Mouse (Mus musculus) left cerebral cortex, adult 6 months (tissue): ENCODE results near the gene Cbr2. TPM values are rescaled to one million over a fixed set of nuclear protein-coding genes. Genes with fewer than 3 reads are reported as not detected.

Experiments
- long read RNA-seq, 2 experiments: library from polyadenylated mRNA; unstranded; transcript quantifications; one replicate each; pipeline ENCODE4 v2.0.0; 2019 to 2020
- polyA plus RNA-seq: library from polyadenylated mRNA; unstranded; fragments of <200 nt; fragmentation: Nextera tagmentation; gene quantifications from 2 replicates; pipeline ENCODE4 v1.2.3, GENCODE M21; 2021

Gene Cbr2
- polyA plus RNA-seq: 2.0 and 2.1 TPM in 2 replicates
- long read RNA-seq, experiment 1: 0 reads
- long read RNA-seq, experiment 2, partial matches to known transcripts: 2 of 2 reads
- long read RNA-seq, experiment 2, other reads (novel, unspliced or antisense): 0 of 2 reads

DNA sequence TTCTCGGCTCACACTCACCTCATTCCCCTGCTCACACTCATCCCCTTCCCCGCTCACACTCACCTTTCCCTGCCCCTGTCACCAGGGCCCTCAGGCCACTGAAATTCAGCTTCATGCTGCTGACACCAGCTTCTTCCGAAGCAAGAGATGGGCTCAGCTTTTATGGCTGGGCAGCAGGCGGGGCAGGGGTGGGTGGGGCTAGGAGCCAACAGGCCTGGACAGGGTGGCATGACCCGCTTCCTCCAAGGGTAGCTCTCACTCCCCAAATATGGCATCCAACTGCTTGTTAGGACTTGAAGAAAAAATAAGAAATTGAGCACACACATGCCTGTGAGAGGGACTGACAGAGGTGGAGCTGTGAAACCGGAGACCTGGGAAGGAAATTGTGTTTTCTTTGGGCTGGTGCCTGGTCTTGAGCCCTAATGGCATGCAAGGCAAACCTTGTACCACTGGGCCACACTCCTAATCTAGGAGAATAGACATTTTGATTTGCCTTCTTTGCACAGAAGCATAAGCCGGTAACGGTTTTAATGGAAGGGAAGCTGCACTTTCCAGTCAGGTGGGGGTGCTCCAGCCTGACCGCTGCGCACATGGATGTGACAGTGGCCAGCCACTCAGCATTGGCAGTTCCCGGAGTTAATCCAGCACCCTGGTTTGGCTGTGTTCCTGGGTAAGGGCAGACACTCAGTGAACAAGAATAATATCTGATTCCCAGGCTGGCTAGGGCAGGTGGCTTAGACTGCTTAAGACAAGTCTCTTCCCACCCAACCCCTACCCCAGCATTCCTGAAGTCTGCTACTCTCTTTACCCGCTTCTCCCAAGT is at the start of gene Cbr2:
Gene Cbr2 (minus strand): TSS at position 257 of the 823 bp plus-strand sequence.

DNA sequence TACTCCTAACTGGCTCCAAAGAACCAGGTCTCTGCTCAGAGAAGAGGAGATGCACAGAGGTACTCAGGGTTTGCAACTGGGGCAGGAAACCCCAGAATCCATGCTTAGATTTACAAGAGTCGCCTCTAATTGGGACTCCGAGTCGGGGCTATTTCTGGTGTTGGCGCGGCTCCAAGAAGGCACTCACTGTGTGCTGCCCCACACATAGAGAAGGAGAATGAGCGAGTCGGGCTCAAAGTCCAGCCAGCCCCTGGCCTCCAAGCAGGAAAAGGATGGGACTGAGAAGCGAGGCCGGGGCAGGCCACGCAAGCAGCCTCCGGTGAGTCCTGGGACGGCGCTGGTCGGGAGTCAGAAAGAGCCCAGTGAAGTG is 30.7 kb upstream of the Cbr2 start, which contains the start of gene Hmga1b:
Gene Hmga1b (plus strand): TSS at position 123 of the 370 bp plus-strand sequence.

DNA sequence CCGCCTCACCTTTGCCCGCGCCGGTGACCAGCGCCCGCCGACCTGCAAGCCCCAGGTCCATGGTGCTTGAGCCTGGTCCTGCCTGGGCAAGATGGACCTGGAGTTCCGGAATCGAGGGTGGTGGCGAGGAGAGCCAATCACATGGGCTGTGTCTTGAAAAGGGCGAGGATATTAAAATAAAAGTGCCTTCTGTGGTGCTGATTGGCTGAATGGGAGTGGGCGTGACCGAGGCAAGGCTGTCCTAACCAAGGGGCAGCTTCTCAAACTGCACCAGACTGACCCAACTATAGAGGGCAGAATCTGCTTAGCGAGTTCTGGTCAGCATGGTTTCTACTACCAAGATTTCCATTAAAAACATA is 4.8 kb downstream of the Cbr2 start, which contains the start of gene Dcxr:
Gene Dcxr (minus strand): TSS at position 113 of the 359 bp plus-strand sequence.

DNA sequence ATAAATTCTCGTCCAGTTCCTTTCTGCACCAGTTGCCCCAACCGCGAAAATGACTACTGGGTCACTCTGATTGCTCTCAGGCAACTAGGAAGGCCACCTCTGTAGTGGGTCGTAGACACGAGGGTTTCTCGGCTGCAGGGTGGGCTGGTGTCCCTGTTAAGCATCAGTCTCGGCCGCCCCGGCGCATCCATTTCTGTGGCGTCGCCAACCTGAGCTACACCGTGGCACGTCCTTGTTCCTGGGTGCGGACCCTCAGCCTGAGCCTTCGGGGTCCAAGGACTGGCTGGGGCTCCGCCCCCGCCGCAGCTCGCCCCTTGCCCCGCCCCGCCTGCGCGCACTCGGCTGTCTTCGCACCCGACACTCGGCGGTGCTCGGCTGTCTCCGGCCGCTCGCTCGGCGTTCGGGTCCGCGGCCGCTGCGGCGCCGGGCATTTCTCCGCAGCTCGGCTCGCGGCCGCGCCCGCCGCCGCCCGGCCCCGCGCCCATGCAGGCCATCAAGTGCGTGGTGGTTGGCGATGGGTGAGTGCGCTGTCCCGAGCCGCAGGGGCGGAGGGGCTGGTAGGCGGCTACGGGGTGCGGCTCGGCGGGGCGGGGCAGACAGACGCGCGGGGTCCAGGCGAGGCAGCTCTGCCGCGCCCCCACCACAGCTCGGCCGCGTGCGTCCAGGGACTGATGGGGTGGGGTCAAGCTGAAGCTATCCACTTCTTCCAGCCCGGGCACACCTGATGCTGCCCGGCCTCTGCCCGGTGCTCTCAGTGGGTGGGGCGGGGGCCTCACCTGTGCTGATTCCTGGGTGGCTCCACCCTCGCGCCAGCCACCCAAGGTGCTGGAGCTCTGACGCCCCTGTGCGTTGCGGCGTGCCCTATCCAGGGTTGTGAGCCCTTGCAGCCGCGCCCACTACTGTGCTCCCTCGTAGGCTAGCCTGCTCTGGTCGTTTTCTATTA is 10.5 kb downstream of the Cbr2 start, which contains the start of gene Rac3:
Gene Rac3 (plus strand): TSS at position 347 of the 943 bp plus-strand sequence.

DNA sequence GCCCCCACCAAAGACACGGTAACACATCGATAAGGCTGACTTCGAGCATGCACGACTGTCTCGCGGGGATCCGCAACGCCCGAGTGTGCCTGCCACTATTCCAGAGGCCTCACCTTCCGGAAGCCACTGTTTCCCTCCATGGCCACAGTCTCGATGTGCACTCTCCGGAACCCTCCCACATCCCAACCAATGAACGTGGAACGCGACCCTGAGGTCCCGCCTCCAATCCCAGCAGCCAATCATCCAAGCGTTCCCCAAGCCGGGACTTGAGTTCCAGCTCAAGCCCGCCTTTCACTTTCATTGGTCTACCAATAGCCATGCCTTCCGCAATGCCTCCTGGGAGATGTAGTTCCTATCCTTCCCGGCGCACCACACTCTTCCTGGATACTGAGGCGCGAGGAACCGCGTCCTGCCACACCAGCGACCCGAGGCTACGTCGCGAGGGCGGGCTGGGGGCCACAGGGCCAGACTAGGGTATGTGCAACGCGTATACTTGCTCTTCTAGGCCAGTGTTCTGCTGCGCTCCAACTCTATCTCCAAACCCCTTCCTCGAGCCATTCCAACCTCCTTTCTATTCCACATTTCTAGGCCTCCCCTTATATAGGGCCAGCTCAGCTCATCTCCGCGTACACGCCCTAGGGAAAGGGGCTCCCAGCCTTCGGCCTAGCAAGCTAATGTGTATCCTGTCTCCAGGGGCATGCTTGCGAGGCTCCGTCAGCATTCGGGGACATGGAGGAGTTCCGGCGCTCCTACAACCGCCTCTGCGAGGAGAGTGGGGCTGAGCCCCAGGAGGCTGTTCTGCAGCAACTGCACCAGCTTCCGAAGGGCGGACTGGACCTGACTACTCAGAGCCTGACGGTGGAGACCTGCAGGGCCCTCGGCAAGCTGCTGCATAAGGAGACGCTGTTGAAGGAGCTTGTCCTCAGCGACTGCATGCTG is 18.1 kb downstream of the Cbr2 start, which contains the start of the genes Cenpx and Lrrc45:
Gene Cenpx (minus strand): TSS at position 159 of the 939 bp plus-strand sequence.
Gene Lrrc45 (plus strand): TSS at position 346 of the 939 bp plus-strand sequence.

Other genes starting within 250 kb of the Cbr2 start
- 113 and 125 TPM in 2 replicates for gene Mrpl12, start 247.5 kb downstream of the Cbr2 start, polyA plus RNA-seq
- gene Slc25a10, start 240.3 kb downstream of the Cbr2 start, polyA plus RNA-seq: 13.9 and 14.7 TPM in 2 replicates
- 0.05 TPM in 1 of 2 replicates, not detected in the other for gene Gcgr, start 201.4 kb downstream of the Cbr2 start, polyA plus RNA-seq
- gene Mcrip1, start 182.4 kb downstream of the Cbr2 start, polyA plus RNA-seq: 231 and 232 TPM in 2 replicates
- gene Ppp1r27, start 181.0 kb downstream of the Cbr2 start, polyA plus RNA-seq: not detected in 2 replicates
- 99.2 and 113 TPM in 2 replicates for gene P4hb, start 158.9 kb downstream of the Cbr2 start, polyA plus RNA-seq
- 186 and 291 TPM in 2 replicates for gene Arhgdia, start 150.5 kb downstream of the Cbr2 start, polyA plus RNA-seq
- 7.2 and 21.6 TPM in 2 replicates for gene Alyref, start 133.7 kb downstream of the Cbr2 start, polyA plus RNA-seq
- 76.6 and 229 TPM in 2 replicates for gene Anapc11, start 133.7 kb downstream of the Cbr2 start, polyA plus RNA-seq
- gene Npb, start 123.6 kb downstream of the Cbr2 start, polyA plus RNA-seq: 0.61 and 0.85 TPM in 2 replicates
- gene Pcyt2, start 114.2 kb downstream of the Cbr2 start, polyA plus RNA-seq: 109 and 110 TPM in 2 replicates
- gene Sirt7, start 106.9 kb downstream of the Cbr2 start, polyA plus RNA-seq: 21.5 and 24.4 TPM in 2 replicates
- gene Mafg, start 98.5 kb downstream of the Cbr2 start, polyA plus RNA-seq: 14.1 and 24.2 TPM in 2 replicates
- 4.4 and 5.1 TPM in 2 replicates for gene Pycr1, start 88.3 kb downstream of the Cbr2 start, polyA plus RNA-seq
- 7.4 and 9.6 TPM in 2 replicates for gene Myadml2, start 84.0 kb downstream of the Cbr2 start, polyA plus RNA-seq
- 0.55 and 3.6 TPM in 2 replicates for gene Notum, start 70.9 kb downstream of the Cbr2 start, polyA plus RNA-seq
- 48.4 and 50.7 TPM in 2 replicates for gene Aspscr1, start 59.1 kb downstream of the Cbr2 start, polyA plus RNA-seq
- gene Cenpx, start 18.4 kb downstream of the Cbr2 start, polyA plus RNA-seq: 82.4 and 87.0 TPM in 2 replicates
- 6.3 and 8.2 TPM in 2 replicates for gene Lrrc45, start 18.2 kb downstream of the Cbr2 start, polyA plus RNA-seq
- gene Rac3, start 10.6 kb downstream of the Cbr2 start, polyA plus RNA-seq: 38.2 and 40.8 TPM in 2 replicates
- 20.5 and 25.7 TPM in 2 replicates for gene Dcxr, start 4.8 kb downstream of the Cbr2 start, polyA plus RNA-seq
- gene Hmga1b, start 30.7 kb upstream of the Cbr2 start, polyA plus RNA-seq: 0.18 and 1.9 TPM in 2 replicates
- 29.8 and 56.0 TPM in 2 replicates for gene Rfng, start 52.1 kb upstream of the Cbr2 start, polyA plus RNA-seq
- 203 and 262 TPM in 2 replicates for gene Gps1, start 52.2 kb upstream of the Cbr2 start, polyA plus RNA-seq
- 32.0 and 44.3 TPM in 2 replicates for gene Dus1l, start 64.3 kb upstream of the Cbr2 start, polyA plus RNA-seq
- gene Fasn, start 92.4 kb upstream of the Cbr2 start, polyA plus RNA-seq: 25.3 and 31.9 TPM in 2 replicates
- 1.3 and 1.4 TPM in 2 replicates for gene Ccdc57, start 200.8 kb upstream of the Cbr2 start, polyA plus RNA-seq
- gene Slc16a3, start 216.4 kb upstream of the Cbr2 start, polyA plus RNA-seq: 2.2 and 3.5 TPM in 2 replicates